Mouse (Mus musculus) lung, embryonic 16.5 days (tissue): ENCODE results near the gene Nat8f4. TPM values are rescaled to one million over a fixed set of nuclear protein-coding genes. Genes with fewer than 3 reads are reported as not detected.

Source experiments
- ATAC-seq: fragments of 200-750 bp; cut with Nextera tagmentation; 2 replicates; pipeline ENCODE4 v1.8.0; 2017; ENCODE audit warnings: low read depth, mild to moderate bottlenecking, moderate library complexity
- H3K27ac ChIP-seq: fragments of 300-500 bp; sonication (generic); 2 replicates; pipeline ENCODE4 v1.5.1; 2014; ENCODE audit warnings: mild to moderate bottlenecking, control low read depth, low read length
- H3K27me3 ChIP-seq: fragments of 300-500 bp; sonication (generic); 2 replicates; pipeline ENCODE4 v1.6.1; 2014; ENCODE audit warnings: low read depth, low read length, mixed read lengths; ENCODE audit not compliant: control insufficient read depth, insufficient read depth
- H3K36me3 ChIP-seq: fragments of 300-500 bp; sonication (generic); 2 replicates; pipeline ENCODE4 v1.6.1; 2014; ENCODE audit warnings: low read length; ENCODE audit not compliant: control insufficient read depth, insufficient read depth
- H3K4me1 ChIP-seq: fragments of 300-500 bp; sonication (generic); replicated peaks from 2 replicates; pipeline ENCODE4 v1.6.1; 2014; ENCODE audit warnings: low read length, mixed read lengths; ENCODE audit not compliant: control insufficient read depth, insufficient read depth
- H3K4me2 ChIP-seq: fragments of 300-500 bp; sonication (generic); 2 replicates; pipeline ENCODE4 v1.6.1; 2014; ENCODE audit warnings: low read depth, low read length, control low read depth
- H3K4me3 ChIP-seq: fragments of 300-500 bp; sonication (generic); 2 replicates; pipeline ENCODE4 v1.5.1; 2014; ENCODE audit warnings: mild to moderate bottlenecking, low read length, control low read depth
- H3K9ac ChIP-seq: fragments of 300-500 bp; sonication (generic); 2 replicates; pipeline ENCODE4 v1.6.1; 2014; ENCODE audit warnings: low read length, control low read depth
- H3K9me3 ChIP-seq: fragments of 300-500 bp; sonication (generic); 2 replicates; pipeline ENCODE4 v1.6.1; 2016; ENCODE audit warnings: low read length; ENCODE audit not compliant: control insufficient read depth
- WGBS: fragments of 180-500 bp; shearing (Covaris S2); extraction: QIAGEN DNeasy Blood & Tissue Kit; methylation state at CpG from one replicate; pipeline ENCODE4 v1.1.7; 2014; 5-methylcytosine and 5-hydroxymethylcytosine counted together
- polyA plus RNA-seq: library from polyadenylated mRNA; unstranded; fragments of >200 nt; fragmentation: Nextera tagmentation; extraction: Ambion mirVana; gene quantifications from 2 replicates; pipeline ENCODE4 v1.2.1, GENCODE M21; 2015

Nat8f4 gene
- polyA plus RNA-seq, 1 experiment from 2014 or later, result 5.3 TPM

- Histone ChIP-seq H3K4me3 (no peak overlapping the region), H3K4me2 (no peak overlapping the region), H3K27ac (no peak overlapping the region), H3K4me1 (no peaks in the 10 kb centered on the region), H3K27me3 (no peaks in the 10 kb centered on the region), H3K36me3 (no peaks in the 10 kb centered on the region), H3K9me3 (no peaks in the 10 kb centered on the region), H3K9ac (no peak overlapping the region)
- WGBS, result 48% methylated on average over 1 of the region's 1 CpGs
- ATAC-seq, result no peak
Observed at GRCm38 (mm10) chr6:85856194-85856678, 48.4 kb downstream of the Nat8f4 start.

DNA sequence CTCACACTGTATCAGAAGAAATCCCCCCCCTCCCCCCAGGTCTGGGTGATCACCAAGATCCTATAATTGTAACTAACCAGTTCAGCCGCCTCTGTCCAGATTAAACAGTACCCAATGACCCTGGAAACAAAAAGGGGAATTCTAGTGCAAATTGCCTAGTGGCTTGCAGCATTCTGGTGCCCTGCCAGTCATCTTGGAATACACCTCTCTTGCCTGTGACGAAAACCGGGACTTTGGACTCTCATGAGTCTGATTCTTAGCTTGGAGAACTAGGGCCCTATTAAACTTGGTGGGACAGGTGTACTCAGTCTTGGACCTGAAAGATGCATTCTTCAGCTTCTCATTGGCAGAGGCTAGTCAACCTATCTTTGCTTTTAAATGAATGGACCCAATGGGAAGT lies 51.2 kb downstream of the Nat8f4 start:
- Histone ChIP-seq H3K9me3 (no peaks in the 10 kb centered on the region), H3K4me3 (no peak overlapping the region), H3K27ac (no peak overlapping the region), H3K4me2 (no peak overlapping the region), H3K36me3 (no peaks in the 10 kb centered on the region), H3K27me3 (no peaks in the 10 kb centered on the region), H3K4me1 (no peaks in the 10 kb centered on the region), H3K9ac (no peak overlapping the region)
- WGBS, result 83% methylated on average over 3 of the region's 3 CpGs
- ATAC-seq, result no peak

GRCm38 (mm10) chr6:85851062-85851773 lies 53.5 kb downstream of the Nat8f4 start:
- Histone ChIP-seq H3K4me3 (no peak overlapping the region), H3K27me3 (no peaks in the 10 kb centered on the region), H3K4me1 (no peaks in the 10 kb centered on the region), H3K9ac (no peak overlapping the region), H3K4me2 (no peak overlapping the region), H3K27ac (no peak overlapping the region), H3K36me3 (no peaks in the 10 kb centered on the region), H3K9me3 (no peaks in the 10 kb centered on the region)
- no peak for ATAC-seq
- WGBS, result 82% methylated on average over 7 of the region's 7 CpGs

- no peaks in the 10 kb centered on the region for H3K4me1 ChIP-seq
- no peak overlapping the region for H3K9ac ChIP-seq
- H3K27ac ChIP-seq, result no peak overlapping the region
- H3K9me3 ChIP-seq, result no peaks in the 10 kb centered on the region
- no peaks in the 10 kb centered on the region for H3K36me3 ChIP-seq
- 40% methylated on average over 2 of the region's 2 CpGs for WGBS
- H3K27me3 ChIP-seq, result no peaks in the 10 kb centered on the region
- no peak overlapping the region for H3K4me2 ChIP-seq
- H3K4me3 ChIP-seq, result no peak overlapping the region
- no peak for ATAC-seq
Observed at GRCm38 (mm10) chr6:85849240-85849639, 55.4 kb downstream of the Nat8f4 start.

Other genes starting within 250 kb of the Nat8f4 start
- not detected in 2 replicates for gene Nat8f7, start 191.7 kb downstream of the Nat8f4 start, polyA plus RNA-seq
- gene Nat8f3, start 139.1 kb downstream of the Nat8f4 start, polyA plus RNA-seq, result not detected in 2 replicates
- not detected in 2 replicates for gene Nat8f6, start 83.9 kb downstream of the Nat8f4 start, polyA plus RNA-seq
- gene Nat8f5, start 83.9 kb downstream of the Nat8f4 start, polyA plus RNA-seq, result not detected in 2 replicates
- gene Nat8, start 72.8 kb downstream of the Nat8f4 start, polyA plus RNA-seq, result not detected in 2 replicates
- not detected in 2 replicates for gene Nat8f2, start 35.7 kb downstream of the Nat8f4 start, polyA plus RNA-seq
- gene Tprkb, start 7.0 kb upstream of the Nat8f4 start, polyA plus RNA-seq, result 27.2 and 33.8 TPM in 2 replicates
- gene Nat8f1, start 10.8 kb upstream of the Nat8f4 start, polyA plus RNA-seq, result 4.8 and 6.4 TPM in 2 replicates
- 45.1 and 48.7 TPM in 2 replicates for gene Dusp11, start 56.8 kb upstream of the Nat8f4 start, polyA plus RNA-seq
- gene Figla, start 111.3 kb upstream of the Nat8f4 start, polyA plus RNA-seq, result not detected in 2 replicates
- gene Add2, start 123.8 kb upstream of the Nat8f4 start, polyA plus RNA-seq, result 3.3 and 3.4 TPM in 2 replicates